Mouse (Mus musculus): Measurements from ENCODE around the gene Traf1. TPM values are rescaled to one million over a fixed set of nuclear protein-coding genes. Genes with fewer than 3 reads are reported as not detected.
A peak's percentile ranks its signal among the peaks of the same experiment; 100 is the strongest.

The Traf1 gene
- total and polyA plus RNA-seq, 2 experiments, result 0.55 to 1.2 TPM

DNA sequence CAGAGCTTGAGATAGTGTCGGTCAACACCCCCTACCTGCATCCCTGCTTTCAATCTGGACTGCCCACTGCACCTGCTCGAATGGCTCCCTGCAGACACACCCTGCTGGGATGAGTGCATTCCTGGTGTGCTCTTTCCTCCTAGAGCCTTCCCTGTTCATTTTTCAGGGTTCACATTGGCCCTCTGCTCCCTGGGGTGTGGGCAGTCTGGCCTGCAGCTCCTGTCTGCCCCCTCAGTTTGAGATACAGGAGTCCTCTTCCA is 46.8 kb downstream of the Traf1 start:
- Histone ChIP-seq H3K9ac (ENCODE audit: low read depth, low read length) (no peak overlapping the region), H3K27me3 (ENCODE audit: control insufficient read depth, insufficient read depth, low read length) (no peaks in the 10 kb centered on the region), H3K79me2 (ENCODE audit: control insufficient read depth, insufficient read depth, low read length) (no peaks in the 10 kb centered on the region), H3K4me1 (ENCODE audit: control insufficient read depth, insufficient read depth, low read length) (peaks cover 2% of the 10 kb centered on the region; the same call in 1 of the 2 replicates), H3K27ac (replicated peaks; ENCODE audit: insufficient read depth, low read depth, low read length) (no peak overlapping the region), H3K36me3 (ENCODE audit: control insufficient read depth, insufficient read depth, low read length) (no peaks in the 10 kb centered on the region), H3K4me3 (ENCODE audit: insufficient read depth, low read depth, low read length) (no peak overlapping the region)
- no peak for DNase-seq (ENCODE audit: extremely low read depth, low read depth, low spot score)
- WGBS, result 48% methylated on average over 2 of the region's 2 CpGs
- TF ChIP-seq POLR2A (IDR thresholded peaks at IDR 0.05; ENCODE audit: extremely low read depth, insufficient read depth, low read length) (no peak), CTCF (IDR thresholded peaks at IDR 0.05; ENCODE audit: low read depth, low read length) (no peak)

DNA sequence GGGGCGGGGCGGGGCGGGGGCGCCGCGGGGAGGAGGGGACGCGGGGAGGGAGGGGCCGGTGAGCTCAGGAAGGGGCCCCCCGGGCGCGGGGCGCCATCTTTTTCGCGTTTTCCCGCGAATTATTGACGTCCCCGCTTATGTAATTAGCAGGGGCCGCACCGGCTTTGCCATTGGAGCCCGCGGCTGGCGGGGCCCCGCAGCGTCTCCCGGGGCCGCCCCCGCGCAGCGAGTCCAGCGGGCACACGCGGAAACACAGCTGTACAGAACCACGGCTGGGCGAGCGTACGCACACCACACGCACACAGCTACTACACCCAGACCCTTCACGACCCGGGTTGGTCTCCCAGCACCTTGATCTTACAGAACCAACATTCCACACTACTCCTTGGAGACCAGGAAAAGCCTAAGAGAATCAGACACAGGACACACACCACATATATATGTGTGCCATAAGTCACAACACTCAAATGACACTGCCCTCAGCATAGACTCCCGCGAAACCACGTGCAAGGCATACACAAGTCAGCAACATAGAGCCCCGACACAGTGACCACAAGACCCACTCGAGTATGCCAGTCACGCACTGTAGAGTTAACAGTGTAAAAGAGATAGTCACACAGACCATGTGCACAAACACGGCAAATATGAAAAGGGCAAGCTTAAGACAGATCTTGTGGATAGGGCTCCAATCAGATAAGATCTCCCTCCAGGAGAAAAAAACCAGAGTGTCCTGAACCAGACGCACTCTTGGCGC is 47.3 kb downstream of the Traf1 start:
- Histone ChIP-seq H3K4me3 (ENCODE audit: insufficient read depth, low read depth, low read length) (peak overlapping the region; percentile 54), H3K9ac (ENCODE audit: low read depth, low read length) (peak overlapping the region; percentile 62), H3K27me3 (ENCODE audit: control insufficient read depth, insufficient read depth, low read length) (no peaks in the 10 kb centered on the region), H3K79me2 (ENCODE audit: control insufficient read depth, insufficient read depth, low read length) (no peaks in the 10 kb centered on the region), H3K27ac (replicated peaks; ENCODE audit: insufficient read depth, low read depth, low read length) (no peak overlapping the region), H3K36me3 (ENCODE audit: control insufficient read depth, insufficient read depth, low read length) (no peaks in the 10 kb centered on the region), H3K4me1 (ENCODE audit: control insufficient read depth, insufficient read depth, low read length) (peaks cover 2% of the 10 kb centered on the region; the same call in 1 of the 2 replicates)
- no peak for DNase-seq (ENCODE audit: extremely low read depth, low read depth, low spot score)
- WGBS, result 8% methylated on average over 41 of the region's 50 CpGs
- TF ChIP-seq CTCF (IDR thresholded peaks at IDR 0.05; ENCODE audit: low read depth, low read length) (no peak), POLR2A (IDR thresholded peaks at IDR 0.05; ENCODE audit: extremely low read depth, insufficient read depth, low read length) (no peak)

DNA sequence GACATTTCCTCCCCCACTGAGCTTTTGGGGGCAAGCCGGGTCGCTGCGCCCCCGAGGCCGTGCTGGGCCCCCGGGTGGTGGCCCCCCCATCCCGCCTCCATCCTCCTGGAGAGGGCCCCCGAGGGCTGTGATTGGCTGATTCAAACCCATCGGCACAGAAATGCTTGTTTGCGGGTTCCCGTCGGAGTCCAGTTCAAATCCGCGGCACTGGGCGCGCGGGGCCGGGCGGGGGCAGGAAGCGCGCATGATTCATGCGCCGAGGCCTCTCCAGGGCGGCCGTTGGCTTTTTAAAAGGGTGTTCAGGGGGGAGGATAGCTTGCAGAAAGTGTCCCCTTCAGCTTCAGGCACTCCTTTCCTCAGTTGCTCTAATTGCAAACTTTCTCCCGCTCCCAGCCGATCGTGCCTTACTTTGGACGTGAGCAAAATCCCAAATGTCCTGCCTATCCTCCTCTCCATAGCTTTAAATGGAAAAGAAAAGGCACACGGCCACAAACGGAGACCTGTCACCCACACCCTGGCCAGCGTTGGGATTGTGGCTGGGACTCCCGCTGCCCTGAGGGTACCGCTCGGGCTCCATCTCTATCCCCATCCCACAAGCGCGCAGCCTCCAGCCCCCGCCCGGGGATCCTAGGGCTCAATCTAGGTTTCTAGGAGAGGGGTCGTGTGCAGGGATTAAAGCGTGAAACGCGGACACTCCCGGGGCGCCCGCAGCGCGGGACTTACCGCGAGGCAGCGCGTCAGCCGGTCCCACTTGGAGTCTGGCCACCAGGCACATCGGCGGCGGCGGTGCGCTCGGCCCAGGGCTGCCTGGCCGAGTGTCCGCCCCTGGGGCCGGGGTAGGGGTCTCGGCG is 48.1 kb downstream of the Traf1 start, which contains the start of gene Phf19:
Gene Phf19 (minus strand): TSS at position 809 of the 851 bp plus-strand sequence.
- no peaks in the 10 kb centered on the region for H3K36me3 ChIP-seq (ENCODE audit: control insufficient read depth, insufficient read depth, low read length)
- WGBS, result 3% methylated on average over 61 of the region's 64 CpGs
- H3K79me2 ChIP-seq (ENCODE audit: control insufficient read depth, insufficient read depth, low read length), result no peaks in the 10 kb centered on the region
- DNase-seq (ENCODE audit: extremely low read depth, low read depth, low spot score), result no peak
- peak within 1 kb of the TSS; percentile 54 for H3K4me3 ChIP-seq (ENCODE audit: insufficient read depth, low read depth, low read length)
- no peak within 1 kb of the TSS for H3K27ac ChIP-seq (replicated peaks; ENCODE audit: insufficient read depth, low read depth, low read length)
- TF ChIP-seq CTCF (IDR thresholded peaks at IDR 0.05; ENCODE audit: low read depth, low read length) (no peak), POLR2A (IDR thresholded peaks at IDR 0.05; ENCODE audit: extremely low read depth, insufficient read depth, low read length) (no peak)
- peak within 1 kb of the TSS; percentile 62 for H3K9ac ChIP-seq (ENCODE audit: low read depth, low read length)
- H3K4me1 ChIP-seq (ENCODE audit: control insufficient read depth, insufficient read depth, low read length), result peaks cover 2% of the 10 kb centered on the region; the same call in 1 of the 2 replicates
- no peaks in the 10 kb centered on the region for H3K27me3 ChIP-seq (ENCODE audit: control insufficient read depth, insufficient read depth, low read length)

DNA sequence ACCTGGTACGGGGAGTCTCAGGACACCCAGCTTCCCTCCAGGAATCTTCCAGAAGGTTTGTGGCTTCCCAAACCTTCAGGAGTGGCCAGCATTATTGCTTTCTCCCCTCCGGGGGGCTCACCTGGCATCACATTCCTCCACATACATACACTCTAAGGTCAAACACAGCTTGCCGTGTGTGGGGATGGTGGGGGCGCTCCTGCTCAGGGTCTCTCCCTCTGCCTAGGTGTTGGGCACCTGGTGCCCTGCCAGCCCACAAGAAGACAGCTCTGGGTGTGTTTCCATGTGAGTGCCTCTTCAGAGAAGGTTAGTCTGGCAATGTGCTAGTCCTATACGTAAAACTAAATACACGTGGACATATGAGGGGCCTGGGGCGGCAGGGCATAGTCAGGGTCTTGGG is 49.0 kb downstream of the Traf1 start:
- Histone ChIP-seq H3K27me3 (ENCODE audit: control insufficient read depth, insufficient read depth, low read length) (no peaks in the 10 kb centered on the region), H3K4me1 (ENCODE audit: control insufficient read depth, insufficient read depth, low read length) (peaks cover 2% of the 10 kb centered on the region; the same call in 1 of the 2 replicates), H3K79me2 (ENCODE audit: control insufficient read depth, insufficient read depth, low read length) (no peaks in the 10 kb centered on the region), H3K4me3 (ENCODE audit: insufficient read depth, low read depth, low read length) (no peak overlapping the region), H3K36me3 (ENCODE audit: control insufficient read depth, insufficient read depth, low read length) (no peaks in the 10 kb centered on the region), H3K27ac (replicated peaks; ENCODE audit: insufficient read depth, low read depth, low read length) (no peak overlapping the region), H3K9ac (ENCODE audit: low read depth, low read length) (no peak overlapping the region)
- TF ChIP-seq POLR2A (IDR thresholded peaks at IDR 0.05; ENCODE audit: extremely low read depth, insufficient read depth, low read length), result no peak
- TF ChIP-seq CTCF (IDR thresholded peaks at IDR 0.05; ENCODE audit: low read depth, low read length), result no peak
- no peak for DNase-seq (ENCODE audit: extremely low read depth, low read depth, low spot score)
- WGBS, result 80% methylated on average over 7 of the region's 7 CpGs

DNA sequence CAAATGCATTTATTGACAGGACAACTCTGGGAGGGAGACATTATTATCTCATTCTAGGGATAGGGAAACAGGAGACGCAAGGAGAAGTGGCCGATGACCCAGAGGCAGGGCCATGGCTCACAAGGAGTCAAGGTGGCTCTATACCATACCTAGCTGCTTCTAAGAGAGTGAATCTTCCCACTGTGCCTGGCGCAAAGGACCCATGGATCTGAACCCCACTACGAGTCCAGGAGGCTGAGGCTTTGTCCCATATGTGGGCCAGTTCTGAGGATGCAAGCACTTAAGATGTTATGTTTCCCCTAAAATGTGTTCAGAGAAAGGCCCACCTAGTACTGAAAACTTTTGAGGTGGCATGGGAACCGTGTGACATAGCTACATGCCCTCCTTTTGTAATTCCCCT is 49.7 kb downstream of the Traf1 start:
- TF ChIP-seq CTCF (IDR thresholded peaks at IDR 0.05; ENCODE audit: low read depth, low read length) (no peak), POLR2A (IDR thresholded peaks at IDR 0.05; ENCODE audit: extremely low read depth, insufficient read depth, low read length) (no peak)
- Histone ChIP-seq H3K4me1 (ENCODE audit: control insufficient read depth, insufficient read depth, low read length) (peaks cover 2% of the 10 kb centered on the region; the same call in 1 of the 2 replicates), H3K36me3 (ENCODE audit: control insufficient read depth, insufficient read depth, low read length) (no peaks in the 10 kb centered on the region), H3K9ac (ENCODE audit: low read depth, low read length) (no peak overlapping the region), H3K4me3 (ENCODE audit: insufficient read depth, low read depth, low read length) (no peak overlapping the region), H3K27ac (replicated peaks; ENCODE audit: insufficient read depth, low read depth, low read length) (no peak overlapping the region), H3K79me2 (ENCODE audit: control insufficient read depth, insufficient read depth, low read length) (no peaks in the 10 kb centered on the region), H3K27me3 (ENCODE audit: control insufficient read depth, insufficient read depth, low read length) (no peaks in the 10 kb centered on the region)
- no peak for DNase-seq (ENCODE audit: extremely low read depth, low read depth, low spot score)
- WGBS, result 93% methylated on average over 5 of the region's 5 CpGs
